Mouse (Mus musculus): ENCODE data around the gene Rgs3. TPM values are rescaled to one million over a fixed set of nuclear protein-coding genes. Genes with fewer than 3 reads are reported as not detected.

The Rgs3 gene
- polyA plus RNA-seq, 1 experiment from 2014 or later = 50.4 TPM

DNA sequence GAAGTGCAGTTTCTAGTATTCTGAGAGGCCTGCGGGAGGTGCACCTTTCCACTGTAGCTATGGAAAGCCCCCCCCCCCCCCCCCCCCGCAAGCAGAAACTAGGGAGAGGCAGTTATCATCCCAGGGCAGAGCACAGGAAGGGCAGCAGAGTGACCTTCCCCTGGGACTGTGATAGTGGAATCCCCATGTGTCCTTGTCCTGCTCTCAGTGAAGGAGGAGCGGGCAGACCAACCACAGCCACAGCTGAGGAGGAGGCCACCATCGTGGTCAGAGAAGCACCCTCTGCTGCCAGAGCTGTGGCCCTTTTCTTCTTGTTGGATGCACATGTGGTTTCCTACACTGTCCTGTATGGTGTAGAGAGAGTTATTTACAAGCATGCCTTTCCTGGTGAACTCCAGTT, 174.3 kb downstream of the Rgs3 start:
- H3K9ac ChIP-seq (replicated peaks; ENCODE audit: low read depth, low read length) = no peak overlapping the region
- H3K4me2 ChIP-seq (ENCODE audit: low read length) = no peak overlapping the region
- no peak overlapping the region for H3K27ac ChIP-seq (ENCODE audit: low read length)
- H3K4me1 ChIP-seq (replicated peaks; ENCODE audit: control insufficient read depth, insufficient read depth, low read length) = peaks cover 15% of the 10 kb centered on the region
- 81% methylated on average over 3 of the region's 4 CpGs for WGBS
- no peaks in the 10 kb centered on the region for H3K9me3 ChIP-seq (ENCODE audit: control insufficient read depth, low read length)
- no peaks in the 10 kb centered on the region for H3K36me3 ChIP-seq (ENCODE audit: control insufficient read depth, insufficient read depth)
- no peak for ATAC-seq
- no peaks in the 10 kb centered on the region for H3K27me3 ChIP-seq (replicated peaks; ENCODE audit: control insufficient read depth, insufficient read depth, low read length)
- H3K4me3 ChIP-seq (replicated peaks; ENCODE audit: low read length) = no peak overlapping the region

DNA sequence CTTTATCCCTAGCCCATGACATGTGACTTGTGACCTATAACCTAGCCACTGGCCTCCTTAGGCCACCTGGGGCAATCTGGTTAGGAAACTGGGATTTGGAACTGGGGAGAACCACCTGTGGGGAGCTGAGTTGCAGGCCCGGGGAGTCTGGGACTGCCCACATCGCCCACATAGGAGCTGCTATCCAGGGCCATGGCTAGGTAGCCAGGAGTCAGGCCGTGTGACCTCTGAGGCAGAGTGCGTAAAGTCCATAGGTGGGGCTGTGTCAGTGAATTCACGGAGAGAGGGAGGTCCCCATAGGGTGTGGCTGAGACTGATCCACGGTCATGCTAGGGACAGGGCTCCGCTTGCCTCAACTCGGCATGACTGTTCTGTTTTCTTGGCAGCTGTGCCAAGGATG, 175.6 kb downstream of the Rgs3 start:
- no peak overlapping the region for H3K27ac ChIP-seq (ENCODE audit: low read length)
- H3K9me3 ChIP-seq (ENCODE audit: control insufficient read depth, low read length) = no peaks in the 10 kb centered on the region
- ATAC-seq = no peak
- WGBS = 72% methylated on average over 8 of the region's 8 CpGs
- no peak overlapping the region for H3K4me3 ChIP-seq (replicated peaks; ENCODE audit: low read length)
- no peak overlapping the region for H3K4me2 ChIP-seq (ENCODE audit: low read length)
- H3K36me3 ChIP-seq (ENCODE audit: control insufficient read depth, insufficient read depth) = no peaks in the 10 kb centered on the region
- H3K4me1 ChIP-seq (replicated peaks; ENCODE audit: control insufficient read depth, insufficient read depth, low read length) = peaks cover 15% of the 10 kb centered on the region
- no peaks in the 10 kb centered on the region for H3K27me3 ChIP-seq (replicated peaks; ENCODE audit: control insufficient read depth, insufficient read depth, low read length)
- no peak overlapping the region for H3K9ac ChIP-seq (replicated peaks; ENCODE audit: low read depth, low read length)

DNA sequence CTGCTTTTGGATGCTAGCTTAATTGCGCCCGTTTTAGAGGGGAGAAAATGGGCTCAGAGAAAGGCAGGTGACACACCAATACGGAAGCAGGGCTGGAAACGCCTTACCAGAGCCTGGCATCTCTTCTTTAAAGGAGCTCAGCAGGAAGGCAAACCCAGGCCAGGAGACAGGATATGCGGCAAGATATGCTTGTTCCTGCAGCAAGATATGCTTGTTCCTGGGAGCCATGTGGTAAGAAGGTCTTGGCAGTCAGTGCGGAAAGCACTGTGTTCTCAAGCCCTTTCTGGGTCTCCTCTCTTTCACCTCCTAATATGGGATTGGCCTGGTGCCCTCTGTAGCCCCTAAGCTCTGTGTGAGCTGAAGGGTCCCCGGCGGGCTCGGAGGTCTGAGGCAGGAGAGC, 176.2 kb downstream of the Rgs3 start:
- Histone ChIP-seq H3K4me3 (replicated peaks; ENCODE audit: low read length) (no peak overlapping the region), H3K9me3 (ENCODE audit: control insufficient read depth, low read length) (no peaks in the 10 kb centered on the region), H3K9ac (replicated peaks; ENCODE audit: low read depth, low read length) (no peak overlapping the region), H3K27me3 (replicated peaks; ENCODE audit: control insufficient read depth, insufficient read depth, low read length) (no peaks in the 10 kb centered on the region), H3K4me1 (replicated peaks; ENCODE audit: control insufficient read depth, insufficient read depth, low read length) (peaks cover 15% of the 10 kb centered on the region), H3K27ac (ENCODE audit: low read length) (no peak overlapping the region), H3K36me3 (ENCODE audit: control insufficient read depth, insufficient read depth) (no peaks in the 10 kb centered on the region), H3K4me2 (ENCODE audit: low read length) (no peak overlapping the region)
- 56% methylated on average over 9 of the region's 9 CpGs for WGBS
- ATAC-seq = no peak

DNA sequence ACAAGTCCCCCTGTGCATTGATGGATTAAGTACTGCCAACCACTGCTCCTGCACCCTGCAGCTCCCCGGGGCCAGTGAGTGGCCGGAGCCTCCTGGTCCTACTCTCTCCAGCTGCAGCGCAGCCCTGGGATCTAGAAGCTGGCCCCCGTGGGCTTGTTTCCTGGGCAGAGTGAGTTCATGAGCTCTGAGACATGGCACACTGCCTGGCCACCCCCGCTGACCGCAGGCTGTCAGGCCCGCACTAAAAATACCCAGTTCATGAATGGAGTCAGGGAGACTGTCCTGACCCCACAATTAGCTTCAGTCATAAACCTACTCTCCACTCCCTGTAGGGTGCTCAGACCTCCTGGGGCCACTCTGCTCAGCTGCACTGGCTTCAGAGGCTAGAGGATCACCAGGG, 176.8 kb downstream of the Rgs3 start:
- 69% methylated on average over 7 of the region's 7 CpGs for WGBS
- Histone ChIP-seq H3K36me3 (ENCODE audit: control insufficient read depth, insufficient read depth) (no peaks in the 10 kb centered on the region), H3K27me3 (replicated peaks; ENCODE audit: control insufficient read depth, insufficient read depth, low read length) (no peaks in the 10 kb centered on the region), H3K4me3 (replicated peaks; ENCODE audit: low read length) (no peak overlapping the region), H3K9ac (replicated peaks; ENCODE audit: low read depth, low read length) (no peak overlapping the region), H3K27ac (ENCODE audit: low read length) (no peak overlapping the region), H3K4me2 (ENCODE audit: low read length) (no peak overlapping the region), H3K9me3 (ENCODE audit: control insufficient read depth, low read length) (no peaks in the 10 kb centered on the region), H3K4me1 (replicated peaks; ENCODE audit: control insufficient read depth, insufficient read depth, low read length) (peaks cover 15% of the 10 kb centered on the region)
- ATAC-seq = no peak

DNA sequence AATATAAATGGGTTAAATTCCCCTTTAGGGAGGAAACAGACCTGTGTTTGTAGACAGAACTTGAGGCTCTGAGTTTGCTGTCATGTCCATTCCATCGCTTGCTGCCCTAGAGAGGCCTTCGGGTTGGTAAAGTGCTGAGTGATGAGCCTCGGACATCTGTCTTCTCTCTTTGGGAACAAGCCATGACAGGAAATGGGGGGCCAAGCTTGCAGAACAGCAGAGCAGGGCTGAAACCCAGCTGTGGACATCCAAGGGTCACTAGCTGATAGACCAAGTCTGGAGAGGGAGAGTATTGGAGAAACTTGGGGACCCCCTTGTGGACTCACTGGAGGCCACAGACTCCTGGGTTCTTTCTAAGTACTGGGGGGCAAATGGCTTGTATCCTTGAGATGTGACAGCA, 177.3 kb downstream of the Rgs3 start:
- H3K27ac ChIP-seq (ENCODE audit: low read length) = no peak overlapping the region
- no peaks in the 10 kb centered on the region for H3K27me3 ChIP-seq (replicated peaks; ENCODE audit: control insufficient read depth, insufficient read depth, low read length)
- H3K4me3 ChIP-seq (replicated peaks; ENCODE audit: low read length) = no peak overlapping the region
- H3K4me2 ChIP-seq (ENCODE audit: low read length) = no peak overlapping the region
- H3K36me3 ChIP-seq (ENCODE audit: control insufficient read depth, insufficient read depth) = no peaks in the 10 kb centered on the region
- H3K4me1 ChIP-seq (replicated peaks; ENCODE audit: control insufficient read depth, insufficient read depth, low read length) = peaks cover 15% of the 10 kb centered on the region
- no peak overlapping the region for H3K9ac ChIP-seq (replicated peaks; ENCODE audit: low read depth, low read length)
- no peak for ATAC-seq
- WGBS = 89% methylated on average over 3 of the region's 3 CpGs
- H3K9me3 ChIP-seq (ENCODE audit: control insufficient read depth, low read length) = no peaks in the 10 kb centered on the region

DNA sequence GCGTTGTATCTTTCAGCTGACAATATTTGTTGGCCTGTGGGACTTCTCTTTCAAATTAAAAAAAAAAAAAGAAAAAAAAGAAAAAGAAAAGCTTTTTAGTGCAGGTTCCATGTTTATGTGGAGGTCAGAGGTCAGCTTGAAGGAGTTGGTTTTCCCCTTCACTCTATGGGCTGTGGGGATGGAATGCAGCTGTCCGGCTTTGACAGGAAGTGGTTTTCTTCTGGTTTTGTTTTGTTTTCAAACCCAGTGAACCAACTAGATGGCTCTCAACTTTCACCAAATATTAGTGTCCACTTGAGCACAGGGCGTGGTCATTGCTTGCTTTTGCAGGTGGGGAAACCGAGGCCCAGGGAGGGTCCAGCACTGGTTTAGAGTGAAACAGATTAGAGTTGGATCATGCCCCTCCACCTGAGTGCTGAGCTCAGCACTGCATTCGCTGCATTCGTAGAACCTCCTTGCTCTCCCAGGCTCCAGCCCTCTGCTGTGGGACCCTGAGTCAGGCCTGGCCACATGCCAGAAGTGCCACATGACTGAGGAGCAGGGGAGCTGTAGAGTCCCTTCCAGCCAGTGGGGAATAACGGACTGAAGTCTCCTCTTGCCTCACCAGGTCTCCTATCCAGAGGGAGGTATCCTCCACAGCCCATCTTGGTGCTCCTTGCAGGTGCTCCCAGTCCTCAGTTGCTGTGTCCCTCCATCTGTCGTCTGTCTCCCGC, 178.5 kb downstream of the Rgs3 start:
- Histone ChIP-seq H3K27ac (ENCODE audit: low read length) (no peak overlapping the region), H3K36me3 (ENCODE audit: control insufficient read depth, insufficient read depth) (no peaks in the 10 kb centered on the region), H3K9me3 (ENCODE audit: control insufficient read depth, low read length) (no peaks in the 10 kb centered on the region), H3K4me1 (replicated peaks; ENCODE audit: control insufficient read depth, insufficient read depth, low read length) (peaks cover 11% of the 10 kb centered on the region), H3K9ac (replicated peaks; ENCODE audit: low read depth, low read length) (no peak overlapping the region), H3K27me3 (replicated peaks; ENCODE audit: control insufficient read depth, insufficient read depth, low read length) (no peaks in the 10 kb centered on the region), H3K4me2 (ENCODE audit: low read length) (no peak overlapping the region), H3K4me3 (replicated peaks; ENCODE audit: low read length) (no peak overlapping the region)
- WGBS = 71% methylated on average over 9 of the region's 9 CpGs
- ATAC-seq = peak; percentile 58

DNA sequence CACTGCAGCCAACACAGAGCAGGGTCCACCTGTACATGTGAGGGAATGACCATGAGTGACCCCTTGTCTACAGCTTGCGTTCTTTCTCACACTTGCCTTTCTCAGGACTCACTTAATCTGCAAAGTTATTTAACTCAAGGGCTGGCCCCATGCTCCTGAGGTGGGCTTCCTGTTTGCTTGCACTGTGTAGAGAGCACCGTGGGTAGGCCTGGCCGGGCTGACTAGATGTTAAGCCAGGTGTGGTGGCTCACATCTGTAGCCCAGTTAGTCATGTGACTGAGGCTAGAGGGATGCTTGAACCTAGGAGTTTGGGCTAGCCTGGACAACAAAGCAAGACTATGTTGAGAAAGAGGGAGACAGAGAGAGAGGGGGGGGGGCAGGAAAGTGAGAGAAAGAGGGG, 179.3 kb downstream of the Rgs3 start:
- no peak for ATAC-seq

DNA sequence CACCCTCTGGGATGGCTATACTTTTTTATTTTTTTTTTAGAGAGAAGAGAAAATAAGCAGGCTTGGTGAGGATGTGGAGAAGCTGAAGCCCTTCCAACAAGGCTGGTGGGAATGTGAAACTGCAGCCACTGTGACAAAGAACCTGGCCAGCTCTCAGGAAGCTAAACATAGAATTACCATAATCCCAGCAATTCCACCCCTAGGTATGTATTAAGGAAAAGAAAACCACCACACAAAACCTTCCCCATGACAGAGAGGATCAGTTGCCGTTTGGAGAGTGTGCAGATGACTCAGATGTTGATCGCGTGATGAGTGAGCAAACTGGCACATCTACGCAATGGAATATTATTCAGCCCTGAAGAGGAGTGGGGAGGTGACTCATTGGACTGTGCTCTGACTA, 179.9 kb downstream of the Rgs3 start:
- Histone ChIP-seq H3K9ac (replicated peaks; ENCODE audit: low read depth, low read length) (no peak overlapping the region), H3K27ac (ENCODE audit: low read length) (no peak overlapping the region), H3K4me2 (ENCODE audit: low read length) (no peak overlapping the region), H3K9me3 (ENCODE audit: control insufficient read depth, low read length) (no peaks in the 10 kb centered on the region), H3K36me3 (ENCODE audit: control insufficient read depth, insufficient read depth) (no peaks in the 10 kb centered on the region), H3K27me3 (replicated peaks; ENCODE audit: control insufficient read depth, insufficient read depth, low read length) (no peaks in the 10 kb centered on the region), H3K4me3 (replicated peaks; ENCODE audit: low read length) (no peak overlapping the region), H3K4me1 (replicated peaks; ENCODE audit: control insufficient read depth, insufficient read depth, low read length) (peaks cover 10% of the 10 kb centered on the region)
- no peak for ATAC-seq
- 94% methylated on average over 4 of the region's 4 CpGs for WGBS

More for the DNA sequence above, 179.3 kb downstream of the Rgs3 start:
- H3K4me2 ChIP-seq (ENCODE audit: low read length) = no peak overlapping the region
- H3K4me3 ChIP-seq (replicated peaks; ENCODE audit: low read length) = no peak overlapping the region
- H3K4me1 ChIP-seq (replicated peaks; ENCODE audit: control insufficient read depth, insufficient read depth, low read length) = peaks cover 10% of the 10 kb centered on the region
- no peaks in the 10 kb centered on the region for H3K36me3 ChIP-seq (ENCODE audit: control insufficient read depth, insufficient read depth)
- H3K27ac ChIP-seq (ENCODE audit: low read length) = no peak overlapping the region
- WGBS = 92% methylated on average over 3 of the region's 3 CpGs
- H3K9ac ChIP-seq (replicated peaks; ENCODE audit: low read depth, low read length) = no peak overlapping the region
- no peaks in the 10 kb centered on the region for H3K27me3 ChIP-seq (replicated peaks; ENCODE audit: control insufficient read depth, insufficient read depth, low read length)
- H3K9me3 ChIP-seq (ENCODE audit: control insufficient read depth, low read length) = no peaks in the 10 kb centered on the region

DNA sequence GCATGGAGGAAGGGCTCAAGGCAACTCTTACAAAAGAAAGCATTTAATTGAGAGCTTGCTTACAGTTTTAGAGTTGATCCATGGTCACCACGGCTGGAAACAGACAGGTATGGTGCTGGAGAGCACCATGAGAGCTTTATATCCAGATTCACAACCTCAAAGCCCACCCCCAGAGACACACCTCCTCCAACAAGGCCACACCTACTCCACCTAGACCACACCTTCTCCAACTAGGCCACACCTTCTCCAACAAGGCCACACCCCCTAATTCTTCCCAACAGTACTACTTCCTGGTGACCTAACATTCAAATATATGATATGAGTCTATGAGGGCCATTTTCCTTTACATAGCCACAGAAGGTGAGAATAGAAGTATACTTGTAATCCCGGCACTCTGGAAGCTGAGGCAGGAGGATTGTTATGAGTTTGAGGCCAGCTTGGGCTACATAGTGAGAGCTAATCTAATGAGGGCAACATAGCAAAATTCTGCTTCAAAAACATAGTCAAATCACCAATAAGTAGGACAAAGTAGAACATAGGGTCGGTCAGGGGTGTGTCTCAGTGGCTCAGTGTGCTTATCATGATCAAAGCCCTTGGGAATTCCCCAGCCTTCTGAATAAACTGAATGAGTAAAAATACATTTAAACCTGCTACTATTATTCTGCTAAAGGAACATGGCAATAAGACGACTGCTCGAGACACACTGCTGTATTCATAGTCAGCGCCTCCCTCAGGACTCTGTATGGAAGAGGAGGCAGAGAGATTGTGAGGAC, 180.8 kb downstream of the Rgs3 start:
- H3K4me3 ChIP-seq (replicated peaks; ENCODE audit: low read length) = no peak overlapping the region
- no peak for ATAC-seq
- no peak overlapping the region for H3K9ac ChIP-seq (replicated peaks; ENCODE audit: low read depth, low read length)
- H3K9me3 ChIP-seq (ENCODE audit: control insufficient read depth, low read length) = no peaks in the 10 kb centered on the region
- H3K36me3 ChIP-seq (ENCODE audit: control insufficient read depth, insufficient read depth) = no peaks in the 10 kb centered on the region
- 81% methylated on average over 6 of the region's 6 CpGs for WGBS
- no peaks in the 10 kb centered on the region for H3K27me3 ChIP-seq (replicated peaks; ENCODE audit: control insufficient read depth, insufficient read depth, low read length)
- H3K4me1 ChIP-seq (replicated peaks; ENCODE audit: control insufficient read depth, insufficient read depth, low read length) = peaks cover 7% of the 10 kb centered on the region
- H3K27ac ChIP-seq (ENCODE audit: low read length) = no peak overlapping the region
- no peak overlapping the region for H3K4me2 ChIP-seq (ENCODE audit: low read length)

All from forebrain, embryonic 16.5 days (tissue).